Mouse (Mus musculus) heart, adult 2 months (tissue): ENCODE measurements around the gene Sppl2b.

ENCODE experiments used
- CTCF ChIP-seq: fragments of 200-600 bp; IDR thresholded peaks from 2 replicates; pipeline ENCODE4 v1.8.1; 2022; ENCODE audit warnings: antibody characterized with exemption, mild to moderate bottlenecking, moderate library complexity
- EP300 ChIP-seq: fragments of 200-500 bp; IDR thresholded peaks from 2 replicates; pipeline ENCODE4 v1.6.1; 2011; ENCODE audit warnings: low read depth, low read length, control low read depth; ENCODE audit not compliant: insufficient read depth

- TF ChIP-seq EP300 (no peak), CTCF (no peak)
Observed at GRCm38 (mm10) chr10:80812391-80813041, 42.6 kb upstream of the Sppl2b start.
